Mouse (Mus musculus) gastrocnemius, postnatal 14 days (tissue): ENCODE measurements around the gene Gm10282. TPM values are rescaled to one million over a fixed set of nuclear protein-coding genes. Genes with fewer than 3 reads are reported as not detected.

Source experiments
- DNase-seq: peaks from one replicate; pipeline ENCODE4 v3.0.0; 2021; ENCODE audit warnings: mixed read lengths
- intact Hi-C: fragments of 180-260 bp; cut with DNase I; formaldehyde crosslinking; loops from one replicate; pipeline ENCODE4 v1.15.1; 2025; ENCODE audit warnings: low total_unique reads
- total RNA-seq, 2 experiments: library from RNA; stranded (reverse); gene quantifications; 2 replicates each; pipeline ENCODE4 v1.2.3; 2021

Gene Gm10282
- total RNA-seq, 2 experiments from 2014 or later: 5.1 to 7.5 TPM

DNA sequence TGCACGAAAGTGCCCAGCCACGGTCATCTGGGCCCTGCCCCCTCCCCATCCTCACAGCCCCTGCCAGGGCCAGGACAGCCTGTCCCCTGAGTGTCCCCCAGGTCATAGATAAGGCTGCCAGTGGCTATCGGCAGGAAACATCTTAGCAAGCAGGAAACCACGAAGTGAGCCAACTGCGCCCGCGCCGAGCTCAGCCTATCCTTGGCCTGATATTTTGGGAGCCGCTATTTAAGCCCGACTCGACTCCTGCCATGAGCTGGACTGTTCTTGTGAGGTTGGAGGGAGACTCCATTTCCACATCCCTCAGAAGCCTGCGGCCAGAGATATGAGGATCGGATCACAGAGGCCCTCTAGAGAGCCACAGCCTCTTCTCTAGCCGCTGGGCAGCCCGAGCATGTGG, 36.7 kb downstream of the Gm10282 start:
- DNase-seq: peak; percentile 56
- intact Hi-C loops: no loop called here

- DNase-seq: no peak
- intact Hi-C loops: no loop called here
Observed at GRCm38 (mm10) chr8:72267106-72267505, 38.0 kb downstream of the Gm10282 start.

DNA sequence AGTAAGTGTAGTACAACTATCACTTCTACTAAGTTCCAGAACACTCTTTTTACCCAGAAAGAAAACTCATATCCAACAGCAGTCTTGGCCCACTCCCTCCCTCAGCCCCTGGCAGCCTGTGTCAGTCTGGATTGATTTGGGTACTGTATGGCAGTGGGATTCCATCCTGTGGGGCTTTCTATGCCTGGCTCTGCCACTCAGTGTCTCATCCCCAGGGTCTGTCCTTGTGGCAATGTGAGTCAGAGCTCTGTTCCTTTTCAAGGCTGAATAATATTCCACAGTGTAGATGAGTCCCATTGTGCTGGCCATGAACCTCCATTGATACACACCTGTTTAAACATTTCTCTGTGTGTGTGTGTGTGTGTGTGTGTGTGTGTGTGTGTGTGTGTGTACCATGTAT, 38.4 kb downstream of the Gm10282 start:
- intact Hi-C loops: no loop called here
- DNase-seq: no peak

GRCm38 (mm10) chr8:72265342-72265741, 39.7 kb downstream of the Gm10282 start:
- peak; percentile 61 for DNase-seq
- intact Hi-C loops: no loop called here

DNA sequence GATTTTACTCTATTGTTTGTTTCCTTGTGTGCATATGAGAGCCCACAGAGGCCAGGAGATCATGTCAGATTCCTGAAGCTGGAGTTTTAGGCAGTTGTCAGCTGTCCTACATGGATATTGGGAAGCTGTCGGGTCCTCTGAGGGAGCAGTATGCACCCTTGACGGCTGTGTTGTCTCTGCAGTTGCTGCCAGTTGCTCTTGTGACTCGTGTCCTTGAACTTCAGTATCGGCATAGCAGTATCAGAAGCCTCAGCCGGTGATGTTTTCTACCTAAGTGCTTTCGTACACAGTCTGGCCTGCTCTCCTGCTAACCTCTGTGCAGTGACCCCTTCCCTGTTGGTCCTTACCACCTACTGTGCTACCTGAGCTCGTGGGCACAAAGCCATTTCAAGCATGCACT, 41.6 kb downstream of the Gm10282 start:
- intact Hi-C loops: loop anchor here (5.0 kb wide), 1 partner anchor 99 kb away; no protein-coding TSS in a partner anchor
- DNase-seq: no peak

- no peak for DNase-seq
- intact Hi-C loops: loop anchor here (5.0 kb wide), 1 partner anchor 100 kb away; no protein-coding TSS in a partner anchor
Observed at GRCm38 (mm10) chr8:72262756-72263155, 42.3 kb downstream of the Gm10282 start.

- intact Hi-C loops: loop anchor here (5.0 kb wide), 1 partner anchor 100 kb away; no protein-coding TSS in a partner anchor
- no peak for DNase-seq
Observed at GRCm38 (mm10) chr8:72261872-72262271, 43.2 kb downstream of the Gm10282 start.

GRCm38 (mm10) chr8:72261431-72261830, 43.6 kb downstream of the Gm10282 start:
- intact Hi-C loops: loop anchor here (5.0 kb wide), 1 partner anchor 101 kb away; no protein-coding TSS in a partner anchor
- DNase-seq: no peak

- intact Hi-C loops: loop anchor here (5.0 kb wide), 1 partner anchor 101 kb away; no protein-coding TSS in a partner anchor
- DNase-seq: peak; percentile 32
Observed at GRCm38 (mm10) chr8:72261019-72261418, 44.0 kb downstream of the Gm10282 start.

DNA sequence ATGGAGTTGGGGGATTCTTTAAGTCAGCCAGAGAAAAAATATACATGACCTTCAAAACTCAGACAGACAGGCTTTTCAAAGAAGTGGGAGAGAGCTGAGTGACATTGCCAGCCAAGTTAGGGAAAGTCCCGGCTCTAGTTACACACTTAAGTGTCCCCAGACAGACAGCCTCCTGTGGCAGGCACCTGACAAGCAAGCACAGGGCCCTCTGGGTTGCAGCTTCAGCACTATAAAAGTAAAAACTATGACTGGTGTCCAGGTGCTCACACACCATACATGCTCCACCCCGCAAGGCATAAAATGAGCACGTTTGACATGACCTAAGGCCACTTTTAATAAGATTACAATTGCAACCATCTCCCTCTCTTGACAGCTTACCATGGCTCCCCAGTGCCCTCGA, 44.5 kb downstream of the Gm10282 start:
- no peak for DNase-seq
- intact Hi-C loops: loop anchor here (5.0 kb wide), 1 partner anchor 102 kb away; no protein-coding TSS in a partner anchor

GRCm38 (mm10) chr8:72259862-72260261, 45.2 kb downstream of the Gm10282 start:
- intact Hi-C loops: loop anchor here (5.0 kb wide), 1 partner anchor 102 kb away; no protein-coding TSS in a partner anchor
- no peak for DNase-seq

- DNase-seq: no peak
- intact Hi-C loops: no loop called here
Observed at GRCm38 (mm10) chr8:72257902-72258238, 47.2 kb downstream of the Gm10282 start.

DNA sequence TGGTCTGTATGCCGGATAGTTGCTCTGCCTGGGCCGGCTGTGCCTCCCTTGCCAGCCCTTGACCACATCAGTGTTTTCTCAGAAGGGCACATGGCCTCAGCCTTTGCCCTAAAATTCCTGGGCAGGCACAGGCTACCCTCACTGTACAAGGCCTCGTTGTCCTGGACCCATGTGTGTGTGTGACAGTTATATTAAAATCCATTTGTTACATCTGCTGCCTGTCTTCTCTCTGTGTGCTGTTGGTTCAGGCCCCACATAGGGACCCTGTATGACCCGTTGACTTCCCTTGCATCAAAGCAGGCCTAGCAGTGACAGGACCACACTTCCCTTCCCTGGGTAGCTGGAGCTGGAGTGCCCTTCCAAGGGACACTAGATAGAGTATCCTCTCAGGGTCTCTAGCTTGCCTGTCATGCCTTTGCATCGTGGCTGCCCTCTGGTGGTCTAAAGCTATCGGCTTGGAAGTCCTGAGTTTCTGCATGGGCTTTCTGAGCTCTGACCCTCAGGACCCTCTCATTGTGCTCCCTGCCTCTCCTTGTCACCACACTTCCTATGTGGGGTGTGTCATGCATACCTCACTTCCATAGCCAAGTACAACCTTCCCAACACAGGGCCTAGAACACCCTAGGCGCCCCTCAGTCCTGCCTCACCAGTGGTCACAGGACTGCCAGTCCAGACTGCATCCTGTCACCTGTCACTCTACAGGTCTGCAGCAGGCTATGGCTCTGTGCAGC, 47.7 kb downstream of the Gm10282 start:
- intact Hi-C loops: no loop called here
- DNase-seq: no peak

Other genes with a start within 250 kb of the Gm10282 start
- gene Olfr373, start 222.1 kb downstream of the Gm10282 start, total RNA-seq: not detected
- not detected for gene Olfr374, start 198.2 kb downstream of the Gm10282 start, total RNA-seq
- 10 to 100 TPM; 76.3 to 97.2 TPM for gene Tpm4, start 170.3 kb downstream of the Gm10282 start, total RNA-seq
- gene Rab8a, start 144.1 kb downstream of the Gm10282 start, total RNA-seq: 10 to 100 TPM; 17.4 to 18.7 TPM
- not detected for gene Hsh2d, start 115.6 kb downstream of the Gm10282 start, total RNA-seq
- gene Cib3, start 92.4 kb downstream of the Gm10282 start, total RNA-seq: not detected
- gene Gm11034, start 91.6 kb downstream of the Gm10282 start, total RNA-seq: not detected
- 10 to 100 TPM; 10.9 to 13.4 TPM for gene Fam32a, start 85.5 kb downstream of the Gm10282 start, total RNA-seq
- gene Ap1m1, start 65.2 kb downstream of the Gm10282 start, total RNA-seq: 10 to 100 TPM; 24.7 to 27.2 TPM
- gene Klf2, start 13.8 kb upstream of the Gm10282 start, total RNA-seq: 10 to 100 TPM; 19.1 to 24.1 TPM
- 10 to 100 TPM; 23.2 to 23.4 TPM for gene Eps15l1, start 116.2 kb upstream of the Gm10282 start, total RNA-seq
- 1 to 10 TPM; 1.7 to 1.8 TPM for gene Calr3, start 138.6 kb upstream of the Gm10282 start, total RNA-seq
- 1 to 10 TPM; 3.1 to 3.2 TPM for gene 1700030K09Rik, start 138.6 kb upstream of the Gm10282 start, total RNA-seq
- 10 to 100 TPM; 23.0 to 26.5 TPM for gene Cherp, start 170.0 kb upstream of the Gm10282 start, total RNA-seq
- gene Slc35e1, start 187.4 kb upstream of the Gm10282 start, total RNA-seq: 10 to 100 TPM; 25.9 to 26.8 TPM
- gene Med26, start 243.0 kb upstream of the Gm10282 start, total RNA-seq: 10 to 100 TPM in 1 of 2 experiments, 1 to 10 TPM in 1; 7.4 to 12.0 TPM